Mouse (Mus musculus) right cerebral cortex, postnatal 25 days (tissue): ENCODE results near the gene Erp29.

Experiments used
- DNase-seq: peaks from one replicate; pipeline ENCODE4 v3.0.0; 2022

Gene Erp29

GRCm38 (mm10) chr5:121448450-121448849 lies 3.9 kb downstream of the Erp29 start:
- no peak for DNase-seq

- no peak for DNase-seq
These were observed 7.4 kb downstream of the Erp29 start for GRCm38 (mm10) chr5:121444870-121445269.

GRCm38 (mm10) chr5:121443548-121443947 lies 8.8 kb downstream of the Erp29 start:
- no peak for DNase-seq

GRCm38 (mm10) chr5:121438756-121439155 lies 13.6 kb downstream of the Erp29 start:
- no peak for DNase-seq

- no peak for DNase-seq
These were observed 14.2 kb downstream of the Erp29 start for GRCm38 (mm10) chr5:121438131-121438530.

GRCm38 (mm10) chr5:121428954-121429353 lies 23.4 kb downstream of the Erp29 start:
- no peak for DNase-seq

GRCm38 (mm10) chr5:121423297-121423696 lies 29.0 kb downstream of the Erp29 start:
- no peak for DNase-seq

- no peak for DNase-seq
These were observed 29.5 kb downstream of the Erp29 start for GRCm38 (mm10) chr5:121422787-121423186.

- no peak for DNase-seq
These were observed 31.6 kb downstream of the Erp29 start for GRCm38 (mm10) chr5:121420721-121421120.

GRCm38 (mm10) chr5:121410975-121411374 lies 41.3 kb downstream of the Erp29 start:
- DNase-seq: no peak

GRCm38 (mm10) chr5:121407856-121408255 lies 44.5 kb downstream of the Erp29 start:
- DNase-seq: no peak

- no peak for DNase-seq
These were observed 51.5 kb downstream of the Erp29 start for GRCm38 (mm10) chr5:121400849-121401248.

GRCm38 (mm10) chr5:121400064-121400463 lies 52.2 kb downstream of the Erp29 start:
- DNase-seq: no peak

GRCm38 (mm10) chr5:121399540-121399939 lies 52.8 kb downstream of the Erp29 start:
- DNase-seq: no peak

- DNase-seq: no peak
These were observed 53.3 kb downstream of the Erp29 start for GRCm38 (mm10) chr5:121398965-121399462.

- DNase-seq: no peak
These were observed 54.0 kb downstream of the Erp29 start for GRCm38 (mm10) chr5:121398146-121398964.

- DNase-seq: peak; percentile 93
These were observed 54.8 kb downstream of the Erp29 start, which contains the start of gene Naa25 for GRCm38 (mm10) chr5:121397187-121398145. TSS of gene Naa25 (plus strand) at chr5:121397936.

GRCm38 (mm10) chr5:121395621-121396020 lies 56.7 kb downstream of the Erp29 start:
- DNase-seq: no peak

- no peak for DNase-seq
These were observed 58.9 kb downstream of the Erp29 start for GRCm38 (mm10) chr5:121393402-121393801.

- DNase-seq: no peak
These were observed 59.5 kb downstream of the Erp29 start for GRCm38 (mm10) chr5:121392667-121393380.

- DNase-seq: no peak
These were observed 62.6 kb downstream of the Erp29 start for GRCm38 (mm10) chr5:121389691-121390090.

- DNase-seq: no peak
These were observed 63.2 kb downstream of the Erp29 start for GRCm38 (mm10) chr5:121389106-121389505.

GRCm38 (mm10) chr5:121387126-121387525 lies 65.2 kb downstream of the Erp29 start:
- no peak for DNase-seq
